Mouse (Mus musculus): ENCODE measurements around the gene Stxbp4.

DNA sequence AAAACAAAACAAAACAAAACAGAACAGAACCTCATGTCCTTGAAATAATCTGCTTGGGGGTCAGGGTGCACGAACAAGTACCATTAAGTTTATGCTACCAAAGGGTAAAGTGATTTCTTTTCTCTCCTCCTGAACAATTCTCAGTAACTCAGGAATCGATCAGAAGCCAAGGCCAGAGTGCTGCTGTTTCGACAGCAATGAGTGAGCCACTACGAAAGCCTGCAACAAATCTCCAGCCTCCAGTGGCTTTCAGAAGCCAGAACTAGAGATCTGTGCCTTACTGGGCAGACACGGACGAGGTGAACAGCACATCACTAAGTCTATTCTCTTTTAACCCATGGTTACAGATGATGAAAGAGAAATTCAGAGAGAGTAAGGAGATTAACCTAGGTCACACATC is 47.3 kb upstream of the Stxbp4 start:
- TF ChIP-seq ZKSCAN1 (IDR thresholded peaks at IDR 0.05; ENCODE audit: borderline replicate concordance, low read depth, low read length) (no peak), RCOR1 (conservative IDR thresholded peaks at IDR 0.05; ENCODE audit: low read depth, low read length) (no peak), CHD1 (IDR thresholded peaks at IDR 0.05; ENCODE audit: low read depth, low read length) (no peak), USF1 (IDR thresholded peaks at IDR 0.05; ENCODE audit: low read depth, low read length) (no peak), ETS1 (conservative IDR thresholded peaks at IDR 0.05; ENCODE audit: low read depth, low read length) (no peak), NELFE (IDR thresholded peaks at IDR 0.05; ENCODE audit: low read depth, low read length) (no peak), POLR2A (IDR thresholded peaks at IDR 0.05; ENCODE audit: low read depth, low read length) (no peak), CTCF (conservative IDR thresholded peaks at IDR 0.05 in 1 of 2, IDR thresholded peaks at IDR 0.05 in 1 of 2; ENCODE audit: low read depth in 2 of 2, low read length in 2 of 2) (no peak), MXI1 (IDR thresholded peaks at IDR 0.05; ENCODE audit: low read depth, low read length) (no peak), E2F4 (IDR thresholded peaks at IDR 0.05; ENCODE audit: insufficient replicate concordance, low read depth, low read length) (no peak)

Data from CH12.LX (cell line).